Mouse (Mus musculus): Measurements from ENCODE around the gene Cdh3. TPM values are rescaled to one million over a fixed set of nuclear protein-coding genes. Genes with fewer than 3 reads are reported as not detected.

The Cdh3 gene
- total and polyA plus RNA-seq, 3 experiments = not detected

DNA sequence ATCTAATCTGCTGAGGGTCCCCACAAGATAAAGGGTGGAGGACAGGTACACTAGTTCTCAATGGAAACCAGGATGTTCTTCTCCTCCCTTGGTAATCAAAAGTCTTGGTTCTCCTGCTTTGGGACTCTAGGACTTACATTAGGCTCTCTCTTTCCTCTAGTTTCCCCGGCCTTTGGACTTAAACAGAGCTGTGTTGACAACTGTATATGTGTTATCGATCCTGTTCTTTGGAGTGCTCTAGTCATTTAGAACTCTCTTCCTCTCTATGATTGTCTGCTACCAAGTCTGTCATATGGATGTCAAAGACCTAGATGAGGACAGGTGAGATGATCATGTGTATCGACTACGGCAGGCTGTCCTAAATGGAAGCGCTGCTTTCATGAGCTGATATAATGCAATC lies 86.4 kb downstream of the Cdh3 start:
- Histone ChIP-seq H3K27me3 (replicated peaks) (no peaks in the 10 kb centered on the region), H3K27ac (ENCODE audit: insufficient read depth, low read depth) (no peak overlapping the region), H3K9ac (ENCODE audit: insufficient read depth, low read depth) (no peak overlapping the region), H3K36me3 (replicated peaks in 1 of 2; ENCODE audit: control insufficient read depth in 1 of 2, insufficient read depth in 1 of 2, low read length in 1 of 2) (no peaks in the 10 kb centered on the region), H3K4me1 (ENCODE audit: control insufficient read depth in 1 of 2, insufficient read depth in 2 of 2) (no peaks in the 10 kb centered on the region), H3K4me2 (ENCODE audit: insufficient read depth, low read depth, poor library complexity, severe bottlenecking) (no peak overlapping the region), H3K4me3 (replicated peaks in 1 of 3; ENCODE audit: low read depth in 2 of 3, low read length in 2 of 3, poor library complexity in 1 of 3) (no peak overlapping the region), H3K9me3 (replicated peaks; ENCODE audit: low read length) (no peaks in the 10 kb centered on the region), H3K79me2 (replicated peaks; ENCODE audit: control insufficient read depth, extremely low read depth, insufficient read depth, poor library complexity, severe bottlenecking) (no peaks in the 10 kb centered on the region)
- no peak for DNase-seq (ENCODE audit: extremely low read depth)
- no peak for TF ChIP-seq E2F4 (IDR thresholded peaks at IDR 0.05; ENCODE audit: insufficient replicate concordance, low read depth, low read length)
- in situ Hi-C loops (cut with MboI; ENCODE audit: low pct_ligation_motif_present, low pct_unique_long_range_greater_than_20kb, low sequenced_read_pairs) = no loop called here
- dilution Hi-C loops (cut with MboI; ENCODE audit: extremely low pct_ligation_motif_present, extremely low pct_unique_long_range_greater_than_20kb, low sequenced_read_pairs) = no loop called here

DNA sequence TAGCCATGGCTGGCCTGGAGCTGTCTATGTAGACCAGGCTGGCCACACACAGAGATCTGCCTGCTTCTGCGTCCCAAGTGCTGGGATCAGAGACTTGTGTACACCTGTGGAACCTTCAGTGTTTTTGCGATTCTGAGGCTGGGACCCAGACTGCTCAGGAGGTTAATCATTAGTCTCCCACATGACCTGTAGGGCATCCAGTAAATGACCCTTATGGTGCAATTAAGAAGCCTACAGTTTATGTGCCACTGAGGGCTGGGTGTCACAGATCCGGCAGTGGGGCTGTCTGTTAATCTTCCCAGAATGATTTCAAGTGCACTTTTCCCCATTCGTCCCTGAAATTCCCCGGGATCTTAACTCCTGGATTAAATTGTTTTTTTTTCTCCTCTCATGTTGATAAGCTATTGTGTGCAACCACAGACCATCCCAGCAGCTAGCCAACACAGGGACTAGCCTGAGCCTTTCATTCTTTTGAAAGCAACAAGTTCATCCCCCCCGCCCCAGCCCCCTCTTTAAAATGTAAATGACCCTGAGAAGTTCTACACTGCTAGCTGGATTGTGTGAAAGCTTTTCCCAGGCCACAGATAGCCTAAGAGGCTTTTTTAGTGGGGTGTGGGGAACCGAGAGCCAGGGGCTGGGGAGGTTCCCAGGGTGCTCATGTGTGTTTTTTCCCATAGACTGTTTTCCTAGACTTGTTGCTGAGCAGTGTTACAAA lies 88.7 kb downstream of the Cdh3 start:
- TF ChIP-seq MAZ (IDR thresholded peaks at IDR 0.05; ENCODE audit: low read depth, low read length) (no peak), MYC (IDR thresholded peaks at IDR 0.05; ENCODE audit: low read depth, low read length) (no peak), KAT2A (IDR thresholded peaks at IDR 0.05; ENCODE audit: insufficient replicate concordance, low read length) (no peak), NRF1 (IDR thresholded peaks at IDR 0.05; ENCODE audit: low read depth, low read length) (no peak), CTCF (conservative IDR thresholded peaks at IDR 0.05 in 1 of 2, IDR thresholded peaks at IDR 0.05 in 1 of 2; ENCODE audit: low read depth in 2 of 2, low read length in 2 of 2) (no peak), USF2 (conservative IDR thresholded peaks at IDR 0.05; ENCODE audit: low read depth, low read length) (no peak), HCFC1 (IDR thresholded peaks at IDR 0.05; ENCODE audit: low read depth, low read length) (no peak)
- Histone ChIP-seq H3K4me3 (replicated peaks in 1 of 3; ENCODE audit: low read depth in 2 of 3, low read length in 2 of 3, poor library complexity in 1 of 3) (no peak overlapping the region), H3K79me2 (replicated peaks; ENCODE audit: control insufficient read depth, extremely low read depth, insufficient read depth, poor library complexity, severe bottlenecking) (no peaks in the 10 kb centered on the region), H3K27me3 (replicated peaks) (no peaks in the 10 kb centered on the region), H3K9ac (ENCODE audit: insufficient read depth, low read depth) (no peak overlapping the region), H3K27ac (ENCODE audit: insufficient read depth, low read depth) (no peak overlapping the region), H3K4me1 (ENCODE audit: control insufficient read depth in 1 of 2, insufficient read depth in 2 of 2) (no peaks in the 10 kb centered on the region), H3K36me3 (replicated peaks in 1 of 2; ENCODE audit: control insufficient read depth in 1 of 2, insufficient read depth in 1 of 2, low read length in 1 of 2) (no peaks in the 10 kb centered on the region), H3K4me2 (ENCODE audit: insufficient read depth, low read depth, poor library complexity, severe bottlenecking) (no peak overlapping the region), H3K9me3 (replicated peaks; ENCODE audit: low read length) (peaks cover 9% of the 10 kb centered on the region)
- DNase-seq (ENCODE audit: extremely low read depth) = no peak
- in situ Hi-C loops (cut with MboI; ENCODE audit: low pct_ligation_motif_present, low pct_unique_long_range_greater_than_20kb, low sequenced_read_pairs) (no loop called here), dilution Hi-C loops (cut with MboI; ENCODE audit: extremely low pct_ligation_motif_present, extremely low pct_unique_long_range_greater_than_20kb, low sequenced_read_pairs) (no loop called here)

GRCm38 (mm10) chr8:106603131-106603819 lies 92.6 kb downstream of the Cdh3 start, which contains the start of gene Cdh1:
Gene Cdh1 (plus strand): TSS chr8:106603351.
- Histone ChIP-seq H3K27ac (ENCODE audit: insufficient read depth, low read depth) (no peak within 1 kb of the TSS), H3K4me3 (replicated peaks in 1 of 3; ENCODE audit: low read depth in 2 of 3, low read length in 2 of 3, poor library complexity in 1 of 3) (no peak within 1 kb of the TSS), H3K36me3 (replicated peaks in 1 of 2; ENCODE audit: control insufficient read depth in 1 of 2, insufficient read depth in 1 of 2, low read length in 1 of 2) (no peaks in the 10 kb centered on the region), H3K27me3 (replicated peaks) (no peaks in the 10 kb centered on the region), H3K4me1 (ENCODE audit: control insufficient read depth in 1 of 2, insufficient read depth in 2 of 2) (peaks cover 0 to 13% of the 10 kb centered on the region in 2 experiments; a peak in 2 of 4 replicates), H3K79me2 (replicated peaks; ENCODE audit: control insufficient read depth, extremely low read depth, insufficient read depth, poor library complexity, severe bottlenecking) (no peaks in the 10 kb centered on the region), H3K9me3 (replicated peaks; ENCODE audit: low read length) (peaks cover 9% of the 10 kb centered on the region), H3K4me2 (ENCODE audit: insufficient read depth, low read depth, poor library complexity, severe bottlenecking) (no peak within 1 kb of the TSS), H3K9ac (ENCODE audit: insufficient read depth, low read depth) (no peak within 1 kb of the TSS)
- dilution Hi-C loops (cut with MboI; ENCODE audit: extremely low pct_ligation_motif_present, extremely low pct_unique_long_range_greater_than_20kb, low sequenced_read_pairs) (no loop called here), in situ Hi-C loops (cut with MboI; ENCODE audit: low pct_ligation_motif_present, low pct_unique_long_range_greater_than_20kb, low sequenced_read_pairs) (no loop called here)
- DNase-seq (ENCODE audit: extremely low read depth) = no peak
- TF ChIP-seq PAX5 (IDR thresholded peaks at IDR 0.05; ENCODE audit: low read length) = no peak
- no peak for TF ChIP-seq CHD1 (IDR thresholded peaks at IDR 0.05; ENCODE audit: low read depth, low read length)
- TF ChIP-seq HCFC1 (IDR thresholded peaks at IDR 0.05; ENCODE audit: low read depth, low read length) = no peak
- TF ChIP-seq CTCF (conservative IDR thresholded peaks at IDR 0.05 in 1 of 2, IDR thresholded peaks at IDR 0.05 in 1 of 2; ENCODE audit: low read depth in 2 of 2, low read length in 2 of 2) = no peak
- no peak for TF ChIP-seq CHD2 (IDR thresholded peaks at IDR 0.05; ENCODE audit: low read length)
- TF ChIP-seq SMC3 (IDR thresholded peaks at IDR 0.05; ENCODE audit: low read depth, low read length) = no peak
- TF ChIP-seq IRF4 (IDR thresholded peaks at IDR 0.05; ENCODE audit: low read depth, low read length) = no peak
- no peak for TF ChIP-seq TBP (conservative IDR thresholded peaks at IDR 0.05; ENCODE audit: low read depth, low read length)
- no peak for TF ChIP-seq E2F4 (IDR thresholded peaks at IDR 0.05; ENCODE audit: insufficient replicate concordance, low read depth, low read length)

Data from CH12.LX (cell line).